Mouse (Mus musculus): Measurements from ENCODE around the gene Bsn.

GRCm38 (mm10) chr9:108049016-108049455 lies 141.1 kb downstream of the Bsn start, which contains the start of gene Gmppb:
- TF ChIP-seq POLR2A (IDR thresholded peaks at IDR 0.05; ENCODE audit: insufficient read length, low read depth) (peak; percentile 60), MAX (IDR thresholded peaks at IDR 0.05; ENCODE audit: low read depth) (no peak), MYOD1 (IDR thresholded peaks at IDR 0.05; ENCODE audit: control insufficient read depth in 1 of 3, insufficient read length in 2 of 3, low read depth in 2 of 3) (peak in 1 of 3 experiments; percentile 43), MYOG (IDR thresholded peaks at IDR 0.05; ENCODE audit: control insufficient read depth in 1 of 3, insufficient read depth in 1 of 3, insufficient read length in 2 of 3, low read depth in 2 of 3) (peak in 1 of 3 experiments; percentile 34), TCF12 (IDR thresholded peaks at IDR 0.05; ENCODE audit: insufficient read depth, poor library complexity, severe bottlenecking) (no peak), POLR2AphosphoS2 (IDR thresholded peaks at IDR 0.05; ENCODE audit: insufficient read length, low read depth) (peak; percentile 77), USF1 (IDR thresholded peaks at IDR 0.05; ENCODE audit: low read depth) (no peak), E2F4 (IDR thresholded peaks at IDR 0.05; ENCODE audit: insufficient read depth) (no peak), TCF3 (IDR thresholded peaks at IDR 0.05; ENCODE audit: insufficient read length, low read depth) (no peak), REST (IDR thresholded peaks at IDR 0.05; ENCODE audit: insufficient read depth, insufficient read length) (no peak), SRF (IDR thresholded peaks at IDR 0.05; ENCODE audit: control insufficient read depth, insufficient read length, low read depth) (peak; percentile 8)
